Mouse (Mus musculus) liver, embryonic 12.5 days (tissue): ENCODE measurements around the gene Fam151a. TPM values are rescaled to one million over a fixed set of nuclear protein-coding genes. Genes with fewer than 3 reads are reported as not detected.
"Not testable (repeated sequence)": the region's sequence is repeated elsewhere in the genome, so short reads cannot be mapped to it uniquely, and the experiment has no call there.

Experiments
- ATAC-seq: fragments of 200-750 bp; cut with Nextera tagmentation; 2 replicates; pipeline ENCODE4 v1.8.0; 2017; ENCODE audit warnings: moderate number of reproducible peaks, mild to moderate bottlenecking, moderate library complexity
- H3K27ac ChIP-seq: fragments of 300-500 bp; sonication (generic); 2 replicates; pipeline ENCODE4 v1.5.1; 2016; ENCODE audit warnings: mild to moderate bottlenecking
- H3K27me3 ChIP-seq: fragments of 300-500 bp; sonication (generic); replicated peaks from 2 replicates; pipeline ENCODE4 v1.6.1; 2016; ENCODE audit warnings: mild to moderate bottlenecking, moderate library complexity
- H3K36me3 ChIP-seq: fragments of 300-500 bp; sonication (generic); 2 replicates; pipeline ENCODE4 v1.6.1; 2016; ENCODE audit warnings: mild to moderate bottlenecking, moderate library complexity
- H3K4me1 ChIP-seq: fragments of 300-500 bp; sonication (generic); 2 replicates; pipeline ENCODE4 v1.6.1; 2016
- H3K4me2 ChIP-seq: fragments of 300-500 bp; sonication (generic); 2 replicates; pipeline ENCODE4 v1.6.1; 2016; ENCODE audit warnings: mild to moderate bottlenecking, moderate library complexity
- H3K4me3 ChIP-seq: fragments of 300-500 bp; sonication (generic); 2 replicates; pipeline ENCODE4 v1.5.1; 2016; ENCODE audit warnings: mild to moderate bottlenecking, moderate library complexity
- H3K9ac ChIP-seq: fragments of 300-500 bp; sonication (generic); 2 replicates; pipeline ENCODE4 v1.6.1; 2016; ENCODE audit warnings: mild to moderate bottlenecking, moderate library complexity
- H3K9me3 ChIP-seq: fragments of 300-500 bp; sonication (generic); replicated peaks from 2 replicates; pipeline ENCODE4 v1.6.1; 2016; ENCODE audit warnings: mild to moderate bottlenecking, moderate library complexity
- WGBS: fragments of 180-500 bp; shearing (Covaris S2); methylation state at CpG from one replicate; pipeline ENCODE4 v1.1.7; 2016; ENCODE audit not compliant: insufficient replicate concordance; 5-methylcytosine and 5-hydroxymethylcytosine counted together
- polyA plus RNA-seq: library from polyadenylated mRNA; unstranded; fragments of >200 nt; fragmentation: Nextera tagmentation; extraction: Ambion mirVana; gene quantifications from 2 replicates; pipeline ENCODE4 v1.2.1, GENCODE M21; 2016

The Fam151a gene
- polyA plus RNA-seq, 1 experiment from 2014 or later, result not detected

GRCm38 (mm10) chr4:106793826-106794225 lies 60.1 kb downstream of the Fam151a start:
- H3K4me1 ChIP-seq, result peaks cover 70% of the 10 kb centered on the region
- H3K27ac ChIP-seq, result peak overlapping the region; percentile 55; the same call in 1 of the 2 replicates
- WGBS, result 92% methylated on average over 9 of the region's 9 CpGs
- not testable (repeated sequence) for ATAC-seq, H3K27me3 ChIP-seq, H3K9me3 ChIP-seq, H3K36me3 ChIP-seq, H3K9ac ChIP-seq, H3K4me2 ChIP-seq, H3K4me3 ChIP-seq

- H3K27ac ChIP-seq, result peak overlapping the region; percentile 55
- peak overlapping the region; percentile 41; the same call in 1 of the 2 replicates for H3K9ac ChIP-seq
- H3K9me3 ChIP-seq, result no peaks in the 10 kb centered on the region
- peaks cover 7% of the 10 kb centered on the region; the same call in 1 of the 2 replicates for H3K27me3 ChIP-seq
- peak overlapping the region; percentile 37 for H3K4me2 ChIP-seq
- 23% methylated on average over 7 of the region's 7 CpGs for WGBS
- ATAC-seq, result peak; percentile 44
- no peak overlapping the region for H3K4me3 ChIP-seq
- no peaks in the 10 kb centered on the region for H3K36me3 ChIP-seq
- H3K4me1 ChIP-seq, result peaks cover 70% of the 10 kb centered on the region
Measured at GRCm38 (mm10) chr4:106794247-106794646, 60.6 kb downstream of the Fam151a start.

- H3K27ac ChIP-seq, result no peak overlapping the region
- 83% methylated on average over 2 of the region's 2 CpGs for WGBS
- no peaks in the 10 kb centered on the region for H3K36me3 ChIP-seq
- ATAC-seq, result no peak
- H3K9ac ChIP-seq, result no peak overlapping the region
- peaks cover 7% of the 10 kb centered on the region; the same call in 1 of the 2 replicates for H3K27me3 ChIP-seq
- H3K9me3 ChIP-seq, result no peaks in the 10 kb centered on the region
- 0 out of 2 replicates have a peak overlapping the region, but pooled peaks have one; percentile 37 for H3K4me2 ChIP-seq
- no peak overlapping the region for H3K4me3 ChIP-seq
- H3K4me1 ChIP-seq, result peaks cover 70% of the 10 kb centered on the region
Measured at GRCm38 (mm10) chr4:106795289-106795688, 61.6 kb downstream of the Fam151a start.

Other genes with a start within 250 kb of the Fam151a start
- not detected in 2 replicates for gene Bsnd, start 241.6 kb upstream of the Fam151a start, polyA plus RNA-seq
- gene Dhcr24, start 172.9 kb upstream of the Fam151a start, polyA plus RNA-seq, result 5.8 and 5.9 TPM in 2 replicates
- gene Lexm, start 116.6 kb upstream of the Fam151a start, polyA plus RNA-seq, result 0.17 and 0.26 TPM in 2 replicates
- 0.05 and 0.07 TPM in 2 replicates for gene Ttc22, start 111.5 kb upstream of the Fam151a start, polyA plus RNA-seq
- 6.9 and 7.5 TPM in 2 replicates for gene Pars2, start 82.8 kb upstream of the Fam151a start, polyA plus RNA-seq
- 45.2 and 48.6 TPM in 2 replicates for gene Ttc4, start 54.9 kb upstream of the Fam151a start, polyA plus RNA-seq
- 0.10 and 0.15 TPM in 2 replicates for gene Mroh7, start 3.0 kb upstream of the Fam151a start, polyA plus RNA-seq
- 7.5 and 7.6 TPM in 2 replicates for gene Acot11, start 71.1 kb downstream of the Fam151a start, polyA plus RNA-seq
- 98.6 and 118 TPM in 2 replicates for gene Ssbp3, start 176.8 kb downstream of the Fam151a start, polyA plus RNA-seq